Mouse (Mus musculus): Measurements from ENCODE around the gene Cog2. TPM values are rescaled to one million over a fixed set of nuclear protein-coding genes. Genes with fewer than 3 reads are reported as not detected.

Cog2 gene
- polyA plus RNA-seq (2012; fragmentation: generic; extraction: Trizol) = 10 to 100 TPM in 1 of 2 experiments, 1 to 10 TPM in 1; 8.2 to 20.6 TPM

DNA sequence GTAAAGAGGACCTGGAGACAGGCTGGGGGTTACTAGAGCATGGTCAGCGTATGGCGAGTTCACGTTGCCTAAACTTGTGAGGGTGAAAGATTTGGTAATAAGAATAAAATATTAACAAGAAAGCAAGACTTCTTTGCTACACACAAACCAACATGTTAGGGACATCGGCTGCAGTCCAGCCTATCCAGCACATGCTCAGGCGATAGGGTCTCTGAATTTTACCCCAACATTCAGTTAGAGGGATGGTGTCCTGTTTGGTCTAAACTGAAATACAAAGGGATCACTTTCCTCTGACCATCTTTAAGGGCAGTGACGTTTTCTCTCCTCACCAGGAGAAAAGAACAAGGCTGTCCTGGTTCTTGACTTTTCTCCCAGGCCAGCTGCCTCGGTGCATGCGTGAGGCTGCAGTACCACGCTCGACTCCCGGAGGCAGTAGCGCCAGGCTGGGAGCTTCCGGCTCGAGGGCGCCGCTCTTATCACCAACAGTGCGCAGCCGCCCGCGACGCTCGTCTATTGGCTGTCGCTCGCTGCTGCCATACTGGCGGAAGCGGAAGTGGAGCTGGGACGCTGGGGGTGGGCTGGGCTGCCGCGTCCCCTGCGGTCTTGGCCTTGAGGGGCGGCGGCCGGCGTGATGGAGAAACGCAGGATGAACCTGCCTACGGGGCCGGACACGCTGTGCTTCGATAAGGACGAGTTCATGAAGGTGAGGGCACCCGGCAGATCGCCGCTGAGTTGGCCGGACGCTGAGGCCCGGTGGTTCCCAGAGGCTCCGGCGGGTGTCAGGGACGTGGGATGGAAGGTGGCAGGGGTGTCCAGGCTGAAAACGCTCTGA is at the start of gene Cog2:
Gene Cog2 (plus strand): TSS at position 519 of the 832 bp plus-strand sequence.

DNA sequence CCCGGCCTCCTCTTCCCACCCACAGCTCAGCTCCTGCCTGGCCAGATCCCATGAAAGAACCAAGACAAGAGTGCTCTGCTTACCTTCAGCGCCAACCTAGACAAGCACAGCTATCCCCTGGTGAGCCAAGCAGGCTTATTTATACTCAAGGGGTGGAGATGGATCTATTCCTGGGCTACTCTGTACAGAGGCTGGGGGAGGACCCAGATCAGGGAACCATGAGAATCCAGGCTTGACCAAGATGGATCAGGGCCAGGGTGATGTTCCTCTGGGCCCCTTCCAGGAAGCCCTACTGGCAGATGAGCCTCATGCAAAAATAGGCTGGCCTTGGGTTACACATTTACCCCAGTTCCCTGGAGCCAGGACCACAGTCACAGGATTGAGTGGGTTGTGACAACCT is 49.0 kb downstream of the Cog2 start, which contains the start of gene Agt:
Gene Agt (minus strand): TSS at position 114 of the 400 bp plus-strand sequence.

DNA sequence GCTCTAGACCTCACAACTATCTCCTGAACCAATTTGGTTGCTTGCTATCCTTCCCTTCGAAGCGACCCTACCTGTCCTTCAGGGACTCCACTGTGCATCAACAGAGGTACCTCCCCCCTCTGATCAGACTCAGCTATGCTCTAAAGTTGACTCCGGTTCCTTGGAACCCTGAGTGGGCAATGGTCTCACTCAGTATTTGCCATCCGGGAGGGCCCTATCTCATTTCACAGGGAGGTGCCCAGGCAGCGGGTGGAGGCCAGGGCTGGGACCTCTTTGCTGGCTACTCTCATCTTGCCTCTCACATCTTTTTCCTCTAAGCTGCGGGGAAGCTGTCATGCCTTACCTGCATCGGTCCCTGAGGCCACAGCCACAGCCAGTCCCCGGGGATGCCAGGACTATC is 55.2 kb downstream of the Cog2 start, which contains the start of gene Capn9:
Gene Capn9 (plus strand): TSS at position 301 of the 400 bp plus-strand sequence.

Other genes with a start within 250 kb of the Cog2 start
- gene Pgbd5, start 81.1 kb upstream of the Cog2 start, polyA plus RNA-seq (2012; fragmentation: generic; extraction: Trizol) = not detected
- gene Agt, start 48.9 kb downstream of the Cog2 start, polyA plus RNA-seq (2012; fragmentation: generic; extraction: Trizol) = under 1 TPM; 0.06 to 0.47 TPM
- under 1 TPM in 1 of 2 experiments, not detected in 1; 0.02 TPM for gene Capn9, start 55.3 kb downstream of the Cog2 start, polyA plus RNA-seq (2012; fragmentation: generic; extraction: Trizol)
- 10 to 100 TPM; 46.3 to 63.8 TPM for gene 2310022B05Rik, start 142.6 kb downstream of the Cog2 start, polyA plus RNA-seq (2012; fragmentation: generic; extraction: Trizol)
- gene Ttc13, start 201.2 kb downstream of the Cog2 start, polyA plus RNA-seq (2012; fragmentation: generic; extraction: Trizol) = 10 to 100 TPM in 1 of 2 experiments, 1 to 10 TPM in 1; 3.7 to 17.1 TPM
- gene Arv1, start 201.4 kb downstream of the Cog2 start, polyA plus RNA-seq (2012; fragmentation: generic; extraction: Trizol) = 1 to 10 TPM; 3.6 to 5.2 TPM
- under 1 TPM; 0.02 to 0.26 TPM for gene Fam89a, start 231.1 kb downstream of the Cog2 start, polyA plus RNA-seq (2012; fragmentation: generic; extraction: Trizol)